18 mouse cellular contexts compared by ENCODE assay signal in genomic region chr1:183514984-183515287, GRCm38 (mm10).
DNase-seq lines count a peak whose midpoint lies in the region; ATAC-seq lines count a peak whose summit lies in the region.
"Had no signal": no experiment of that assay in that cellular context is flagged by ENCODE, and none has a peak within 500 bp of the region (broad histone marks: within the 10 kb centered on the region; RNA-seq: fewer than 3 reads in every experiment).

No protein-coding gene starts in this region.

- H3K9me3 ChIP-seq in hindbrain, embryonic 14.5 days (ENCODE audit: control insufficient read depth, low read length): no peaks in the 10 kb centered on the region
- H3K9me3 ChIP-seq in hindbrain, embryonic 10.5 days: no peaks in the 10 kb centered on the region
- H3K9me3 ChIP-seq in midbrain, embryonic 14.5 days (ENCODE audit: control insufficient read depth, low read length): no peaks in the 10 kb centered on the region
- H3K9me3 ChIP-seq in midbrain, embryonic 15.5 days: no peaks in the 10 kb centered on the region
- H3K9me3 ChIP-seq in hindbrain, embryonic 15.5 days: no peaks in the 10 kb centered on the region
- no peaks in the 10 kb centered on the region for H3K9me3 ChIP-seq in hindbrain, embryonic 16.5 days (ENCODE audit: control insufficient read depth, low read length)
- H3K9me3 ChIP-seq: embryonic facial prominence, embryonic 12.5 days; embryonic facial prominence, embryonic 15.5 days had no signal

- 44% methylated on average over 2 of the region's 2 CpGs for WGBS in hindbrain, embryonic 14.5 days
- 72% methylated on average over 2 of the region's 2 CpGs for WGBS in hindbrain, embryonic 10.5 days
- 75% methylated on average over 2 of the region's 2 CpGs for WGBS in midbrain, embryonic 14.5 days
- WGBS in midbrain, embryonic 15.5 days: 72% methylated on average over 2 of the region's 2 CpGs
- WGBS in hindbrain, embryonic 15.5 days: 61% methylated on average over 2 of the region's 2 CpGs
- 51% methylated on average over 2 of the region's 2 CpGs for WGBS in hindbrain, embryonic 16.5 days

- H3K36me3 ChIP-seq in hindbrain, embryonic 14.5 days (replicated peaks; ENCODE audit: control insufficient read depth, insufficient read depth): no peaks in the 10 kb centered on the region
- H3K36me3 ChIP-seq in hindbrain, embryonic 10.5 days: no peaks in the 10 kb centered on the region
- H3K36me3 ChIP-seq in midbrain, embryonic 14.5 days (ENCODE audit: control insufficient read depth, insufficient read depth, low read length): no peaks in the 10 kb centered on the region
- H3K36me3 ChIP-seq in midbrain, embryonic 15.5 days (replicated peaks): no peaks in the 10 kb centered on the region
- no peaks in the 10 kb centered on the region for H3K36me3 ChIP-seq in hindbrain, embryonic 15.5 days
- H3K36me3 ChIP-seq in hindbrain, embryonic 16.5 days (ENCODE audit: control insufficient read depth, insufficient read depth, low read length): no peaks in the 10 kb centered on the region
- H3K36me3 ChIP-seq: embryonic facial prominence, embryonic 12.5 days; embryonic facial prominence, embryonic 15.5 days had no signal

- no peak overlapping the region for H3K9ac ChIP-seq in hindbrain, embryonic 14.5 days
- no peak overlapping the region for H3K9ac ChIP-seq in midbrain, embryonic 14.5 days (replicated peaks; ENCODE audit: low read length)
- H3K9ac ChIP-seq in midbrain, embryonic 15.5 days: no peak overlapping the region
- no peak overlapping the region for H3K9ac ChIP-seq in hindbrain, embryonic 15.5 days
- no peak overlapping the region for H3K9ac ChIP-seq in hindbrain, embryonic 16.5 days (ENCODE audit: low read depth, low read length)
- H3K9ac ChIP-seq: embryonic facial prominence, embryonic 12.5 days; embryonic facial prominence, embryonic 15.5 days; forebrain, postnatal 0 days had no signal

- peak; percentile 31; the same call in 1 of the 2 replicates for ATAC-seq in hindbrain, embryonic 14.5 days (ENCODE audit: low FRiP score)
- no peak for ATAC-seq in midbrain, embryonic 14.5 days (ENCODE audit: low FRiP score, low TSS enrichment)
- no peak for ATAC-seq in midbrain, embryonic 15.5 days (replicated peaks)
- peak; percentile 19; the same call in 1 of the 2 replicates for ATAC-seq in hindbrain, embryonic 15.5 days (ENCODE audit: low FRiP score, low read depth)
- ATAC-seq in hindbrain, embryonic 16.5 days: 0 out of 2 replicates have a peak, but pooled peaks have one; percentile 27
- ATAC-seq: CD4-positive, CD25-positive, alpha-beta regulatory T cell, adult 4 months; forebrain, embryonic 14.5 days; forebrain, postnatal 0 days; inflammation-experienced regulatory T-cells, adult 6 months had no signal

- H3K4me3 ChIP-seq in hindbrain, embryonic 14.5 days (replicated peaks; ENCODE audit: low read length): no peak overlapping the region
- no peak overlapping the region for H3K4me3 ChIP-seq in hindbrain, embryonic 10.5 days
- no peak overlapping the region for H3K4me3 ChIP-seq in midbrain, embryonic 14.5 days (replicated peaks; ENCODE audit: low read depth, low read length)
- no peak overlapping the region for H3K4me3 ChIP-seq in midbrain, embryonic 15.5 days
- no peak overlapping the region for H3K4me3 ChIP-seq in hindbrain, embryonic 15.5 days
- no peak overlapping the region for H3K4me3 ChIP-seq in hindbrain, embryonic 16.5 days (ENCODE audit: low read length)
- H3K4me3 ChIP-seq: embryonic facial prominence, embryonic 12.5 days; embryonic facial prominence, embryonic 15.5 days; gastrocnemius, adult 2 months had no signal

- no peaks in the 10 kb centered on the region for H3K27me3 ChIP-seq in hindbrain, embryonic 14.5 days (ENCODE audit: control insufficient read depth, insufficient read depth, low read length)
- H3K27me3 ChIP-seq in hindbrain, embryonic 10.5 days (ENCODE audit: insufficient read depth, poor library complexity, severe bottlenecking): no peaks in the 10 kb centered on the region
- H3K27me3 ChIP-seq in midbrain, embryonic 14.5 days (ENCODE audit: control insufficient read depth, insufficient read depth, low read length): no peaks in the 10 kb centered on the region
- no peaks in the 10 kb centered on the region for H3K27me3 ChIP-seq in midbrain, embryonic 15.5 days (replicated peaks)
- no peaks in the 10 kb centered on the region for H3K27me3 ChIP-seq in hindbrain, embryonic 15.5 days
- no peaks in the 10 kb centered on the region for H3K27me3 ChIP-seq in hindbrain, embryonic 16.5 days (replicated peaks; ENCODE audit: control insufficient read depth, insufficient read depth, low read length)
- H3K27me3 ChIP-seq: embryonic facial prominence, embryonic 12.5 days; embryonic facial prominence, embryonic 15.5 days had no signal

- H3K4me1 ChIP-seq in hindbrain, embryonic 14.5 days (replicated peaks; ENCODE audit: control insufficient read depth, insufficient read depth, low read length): no peaks in the 10 kb centered on the region
- peaks cover 4% of the 10 kb centered on the region; the same call in 1 of the 2 replicates for H3K4me1 ChIP-seq in hindbrain, embryonic 10.5 days (replicated peaks)
- peaks cover 3% of the 10 kb centered on the region for H3K4me1 ChIP-seq in midbrain, embryonic 14.5 days (ENCODE audit: control insufficient read depth, insufficient read depth, low read length)
- H3K4me1 ChIP-seq in midbrain, embryonic 15.5 days: peaks cover 3% of the 10 kb centered on the region
- H3K4me1 ChIP-seq in hindbrain, embryonic 15.5 days (replicated peaks): peaks cover 10% of the 10 kb centered on the region
- H3K4me1 ChIP-seq in hindbrain, embryonic 16.5 days (ENCODE audit: control insufficient read depth, insufficient read depth, low read depth, low read length): no peaks in the 10 kb centered on the region; the same call in 1 of the 2 replicates
- H3K4me1 ChIP-seq: embryonic facial prominence, embryonic 12.5 days had no signal

- DNase-seq in hindbrain, embryonic 14.5 days (ENCODE audit: low spot score): no peak
- DNase-seq in hindbrain, embryonic 10.5 days (ENCODE audit: low spot score): no peak
- DNase-seq in midbrain, embryonic 14.5 days: no peak
- DNase-seq: adrenal gland, adult 2 months; adrenal gland, postnatal 14 days; cerebellum, adult 11 months; forebrain, postnatal 0 days; gastrocnemius, adult 2 months; gastrocnemius, postnatal 14 days had no signal

- no peak overlapping the region for H3K4me2 ChIP-seq in hindbrain, embryonic 14.5 days (replicated peaks)
- H3K4me2 ChIP-seq in midbrain, embryonic 14.5 days (ENCODE audit: low read length): no peak overlapping the region
- no peak overlapping the region for H3K4me2 ChIP-seq in midbrain, embryonic 15.5 days
- no peak overlapping the region for H3K4me2 ChIP-seq in hindbrain, embryonic 15.5 days
- H3K4me2 ChIP-seq in hindbrain, embryonic 16.5 days (ENCODE audit: low read length): no peak overlapping the region
- H3K4me2 ChIP-seq: embryonic facial prominence, embryonic 12.5 days; embryonic facial prominence, embryonic 15.5 days; heart, embryonic 11.5 days had no signal

- 0 out of 2 replicates have a peak overlapping the region, but pooled peaks have one; percentile 6 for H3K27ac ChIP-seq in hindbrain, embryonic 14.5 days
- H3K27ac ChIP-seq in hindbrain, embryonic 10.5 days: no peak overlapping the region
- 0 out of 2 replicates have a peak overlapping the region, but pooled peaks have one; percentile 43 for H3K27ac ChIP-seq in midbrain, embryonic 14.5 days (replicated peaks; ENCODE audit: low read depth, low read length)
- H3K27ac ChIP-seq in midbrain, embryonic 15.5 days: no peak overlapping the region
- no peak overlapping the region for H3K27ac ChIP-seq in hindbrain, embryonic 15.5 days (replicated peaks)
- no peak overlapping the region for H3K27ac ChIP-seq in hindbrain, embryonic 16.5 days (ENCODE audit: low read depth, low read length)
- H3K27ac ChIP-seq: embryonic facial prominence, embryonic 12.5 days; embryonic facial prominence, embryonic 15.5 days; gastrocnemius, adult 2 months had no signal

Comparison
In these comparisons a context has a peak if more than half of its experiments do, and no peak if none do; other contexts are left out.
1. H3K27ac ChIP-seq: peak in hindbrain, embryonic 14.5 days (single experiment) and midbrain, embryonic 14.5 days (single experiment); none in hindbrain, embryonic 10.5 days (single experiment), midbrain, embryonic 15.5 days (single experiment), hindbrain, embryonic 15.5 days (single experiment) and hindbrain, embryonic 16.5 days (single experiment).
2. ATAC-seq: peak in hindbrain, embryonic 14.5 days (single experiment), hindbrain, embryonic 15.5 days (single experiment) and hindbrain, embryonic 16.5 days (single experiment); none in midbrain, embryonic 14.5 days (single experiment) and midbrain, embryonic 15.5 days (single experiment).